Mouse (Mus musculus) CH12.LX (cell line): ENCODE measurements around the gene Brsk2. TPM values are rescaled to one million over a fixed set of nuclear protein-coding genes. Genes with fewer than 3 reads are reported as not detected.

Experiments used
- DNase-seq: peaks from one replicate; pipeline ENCODE4 v3.0.0-alpha.2; 2013; ENCODE audit errors: extremely low read depth
- H3K27ac ChIP-seq: 2 replicates; pipeline ENCODE4 v1.5.1; 2012; ENCODE audit warnings: low read depth, mild to moderate bottlenecking, control low read depth, moderate library complexity; ENCODE audit not compliant: insufficient read depth
- H3K27me3 ChIP-seq: replicated peaks from 2 replicates; pipeline ENCODE3; 2012; ENCODE audit warnings: inconsistent platforms
- H3K36me3 ChIP-seq, 2 experiments: replicated peaks in 1 of 2; 2 replicates each; pipeline versions ENCODE3 to v1.6.1; 2012; ENCODE audit warnings: inconsistent platforms in 1 of 2, low read length in 1 of 2, mild to moderate bottlenecking in 1 of 2, mixed read lengths in 1 of 2, moderate library complexity in 1 of 2; ENCODE audit not compliant: control insufficient read depth in 1 of 2, insufficient read depth in 1 of 2
- H3K4me1 ChIP-seq, 2 experiments: 2 replicates each; pipeline ENCODE4 v1.6.1; 2012; ENCODE audit warnings: inconsistent platforms in 1 of 2, moderate library complexity in 1 of 2; ENCODE audit not compliant: insufficient read depth in 2 of 2, control insufficient read depth in 1 of 2
- H3K4me2 ChIP-seq: 2 replicates; pipeline ENCODE4 v1.6.1; 2012; ENCODE audit warnings: low read depth, mild to moderate bottlenecking, control low read depth; ENCODE audit not compliant: poor library complexity, insufficient read depth, severe bottlenecking
- H3K4me3 ChIP-seq, 3 experiments: fragments of 150-350 bp in 1 of 3; sonication (generic) in 1 of 3; replicated peaks in 1 of 3; 2 replicates each; pipeline versions ENCODE3 to v1.5.1; 2011 to 2012; ENCODE audit warnings: low read depth in 2 of 3, low read length in 2 of 3, mild to moderate bottlenecking in 2 of 3, moderate library complexity in 2 of 3, control low read depth in 1 of 3, improper control_type of control experiment in 1 of 3, inconsistent platforms in 1 of 3, mixed read lengths in 1 of 3; ENCODE audit not compliant: poor library complexity in 1 of 3
- H3K79me2 ChIP-seq: replicated peaks from 2 replicates; pipeline ENCODE4 v1.6.1; 2012; ENCODE audit warnings: mild to moderate bottlenecking, moderate library complexity; ENCODE audit not compliant: control insufficient read depth, poor library complexity, insufficient read depth, severe bottlenecking; ENCODE audit errors: extremely low read depth
- H3K9ac ChIP-seq: 2 replicates; pipeline ENCODE4 v1.6.1; 2012; ENCODE audit warnings: low read depth, mild to moderate bottlenecking, control low read depth, moderate library complexity; ENCODE audit not compliant: insufficient read depth
- H3K9me3 ChIP-seq: replicated peaks from 2 replicates; pipeline ENCODE3; 2012; ENCODE audit warnings: low read length, inconsistent platforms, mixed read lengths
- BHLHE40 ChIP-seq: IDR thresholded peaks from 2 replicates; pipeline ENCODE4 v1.6.1; 2011; ENCODE audit warnings: mild to moderate bottlenecking, low read depth, low read length, improper control_type of control experiment
- CHD1 ChIP-seq: IDR thresholded peaks from 2 replicates; pipeline ENCODE4 v1.6.1; 2012; ENCODE audit warnings: low read depth, low read length, improper control_type of control experiment, inconsistent platforms
- CHD2 ChIP-seq: IDR thresholded peaks from 2 replicates; pipeline ENCODE4 v1.6.1; 2011; ENCODE audit warnings: low read length, improper control_type of control experiment
- CTCF ChIP-seq, 2 experiments: IDR thresholded peaks in 1 of 2; conservative IDR thresholded peaks in 1 of 2; 2 replicates each; pipeline ENCODE4 v1.5.1; 2011 to 2012; ENCODE audit warnings: low read depth in 2 of 2, low read length in 2 of 2, improper control_type of control experiment in 1 of 2, inconsistent platforms in 1 of 2, mild to moderate bottlenecking in 1 of 2, moderate library complexity in 1 of 2
- E2F4 ChIP-seq: IDR thresholded peaks from 2 replicates; pipeline ENCODE4 v1.6.1; 2011; ENCODE audit warnings: low read depth, low read length, improper control_type of control experiment; ENCODE audit not compliant: insufficient replicate concordance
- ELF1 ChIP-seq: IDR thresholded peaks from 2 replicates; pipeline ENCODE4 v1.6.1; 2014; ENCODE audit warnings: low read depth, mild to moderate bottlenecking, inconsistent platforms, low read length, improper control_type of control experiment
- GABPA ChIP-seq: IDR thresholded peaks from 2 replicates; pipeline ENCODE4 v1.6.1; 2012; ENCODE audit warnings: low read depth, low read length, improper control_type of control experiment, inconsistent platforms; ENCODE audit not compliant: insufficient replicate concordance
- HCFC1 ChIP-seq: IDR thresholded peaks from 2 replicates; pipeline ENCODE4 v1.6.1; 2012; ENCODE audit warnings: low read depth, mild to moderate bottlenecking, inconsistent platforms, low read length, improper control_type of control experiment
- IRF4 ChIP-seq: IDR thresholded peaks from 2 replicates; pipeline ENCODE4 v1.6.1; 2014; ENCODE audit warnings: low read depth, mild to moderate bottlenecking, inconsistent platforms, low read length, improper control_type of control experiment
- JUN ChIP-seq: IDR thresholded peaks from 2 replicates; pipeline ENCODE4 v1.6.1; 2011; ENCODE audit warnings: low read depth, mild to moderate bottlenecking, low read length, improper control_type of control experiment, moderate library complexity; ENCODE audit not compliant: insufficient read depth
- JUND ChIP-seq: conservative IDR thresholded peaks from 2 replicates; pipeline ENCODE4 v1.6.1; 2011; ENCODE audit warnings: low read depth, low read length, improper control_type of control experiment
- MAFK ChIP-seq: IDR thresholded peaks from 2 replicates; pipeline ENCODE4 v1.6.1; 2011; ENCODE audit warnings: low read length, improper control_type of control experiment; ENCODE audit not compliant: insufficient replicate concordance
- MAZ ChIP-seq: IDR thresholded peaks from 2 replicates; pipeline ENCODE4 v1.6.1; 2012; ENCODE audit warnings: low read depth, mild to moderate bottlenecking, inconsistent platforms, low read length, improper control_type of control experiment, moderate library complexity
- MEF2A ChIP-seq: IDR thresholded peaks from 2 replicates; pipeline ENCODE4 v1.6.1; 2014; ENCODE audit warnings: low read depth, mild to moderate bottlenecking, inconsistent platforms, low read length, improper control_type of control experiment, borderline replicate concordance
- MXI1 ChIP-seq: IDR thresholded peaks from 2 replicates; pipeline ENCODE4 v1.6.1; 2011; ENCODE audit warnings: mild to moderate bottlenecking, low read depth, low read length, improper control_type of control experiment
- MYC ChIP-seq: IDR thresholded peaks from 2 replicates; pipeline ENCODE4 v1.6.1; 2011; ENCODE audit warnings: low read depth, mild to moderate bottlenecking, improper control_type of control experiment, low read length
- NELFE ChIP-seq: IDR thresholded peaks from 2 replicates; pipeline ENCODE4 v1.6.1; 2011; ENCODE audit warnings: low read depth, low read length, improper control_type of control experiment
- PAX5 ChIP-seq: IDR thresholded peaks from 2 replicates; pipeline ENCODE4 v1.6.1; 2012; ENCODE audit warnings: low read length, inconsistent platforms, mixed read lengths
- POLR2AphosphoS2 ChIP-seq: IDR thresholded peaks from 2 replicates; pipeline ENCODE4 v1.6.1; 2011; ENCODE audit warnings: low read depth, low read length, improper control_type of control experiment
- RCOR1 ChIP-seq: conservative IDR thresholded peaks from 2 replicates; pipeline ENCODE4 v1.6.1; 2012; ENCODE audit warnings: low read depth, mild to moderate bottlenecking, inconsistent platforms, low read length, improper control_type of control experiment
- SIN3A ChIP-seq: IDR thresholded peaks from 2 replicates; pipeline ENCODE4 v1.6.1; 2012; ENCODE audit warnings: low read length, improper control_type of control experiment, inconsistent platforms
- TCF12 ChIP-seq: IDR thresholded peaks from 2 replicates; pipeline ENCODE4 v1.6.1; 2014; ENCODE audit warnings: low read depth, mild to moderate bottlenecking, inconsistent platforms, low read length, improper control_type of control experiment
- UBTF ChIP-seq: IDR thresholded peaks from 2 replicates; pipeline ENCODE4 v1.6.1; 2012; ENCODE audit warnings: low read depth, mild to moderate bottlenecking, inconsistent platforms, low read length, improper control_type of control experiment, moderate library complexity
- USF2 ChIP-seq: conservative IDR thresholded peaks from 2 replicates; pipeline ENCODE4 v1.6.1; 2011; ENCODE audit warnings: low read depth, low read length, improper control_type of control experiment
- ZC3H11A ChIP-seq: IDR thresholded peaks from 2 replicates; pipeline ENCODE4 v1.6.1; 2012; ENCODE audit warnings: low read depth, mild to moderate bottlenecking, inconsistent platforms, low read length, improper control_type of control experiment
- ZKSCAN1 ChIP-seq: IDR thresholded peaks from 2 replicates; pipeline ENCODE4 v1.6.1; 2012; ENCODE audit warnings: low read depth, inconsistent platforms, low read length, improper control_type of control experiment, borderline replicate concordance
- ZNF384 ChIP-seq: IDR thresholded peaks from 2 replicates; pipeline ENCODE4 v1.6.1; 2012; ENCODE audit warnings: low read depth, low read length, improper control_type of control experiment, inconsistent platforms
- dilution Hi-C: fragments of 300-500 bp; cut with MboI; formaldehyde crosslinking; loops from 2 replicates; pipeline ENCODE4 v1.14.3; 2020; ENCODE audit warnings: low sequenced_read_pairs; ENCODE audit not compliant: extremely low pct_unique_long_range_greater_than_20kb, extremely low pct_ligation_motif_present
- in situ Hi-C: fragments of 300-500 bp; cut with MboI; formaldehyde crosslinking; loops from 3 replicates; pipeline ENCODE4 v1.14.3; 2019; ENCODE audit warnings: low sequenced_read_pairs, low pct_ligation_motif_present, low pct_unique_long_range_greater_than_20kb, mixed read lengths
- polyA plus RNA-seq: library from polyadenylated mRNA; unstranded; fragments of >175 nt; gene quantifications from 2 replicates; pipeline ENCODE4 v1.2.1, GENCODE M21; 2012; ENCODE audit warnings: low read depth; ENCODE audit not compliant: insufficient read length
- total RNA-seq, 2 experiments: library from RNA; depleted of rRNA; stranded (reverse); fragments of 300-350 nt in 1 of 2; fragments of >200 nt in 1 of 2; gene quantifications; 2 replicates each; pipeline ENCODE4 v1.2.3; 2012 to 2014

Gene Brsk2
- total and polyA plus RNA-seq, 3 experiments, result 5.3 to 11.0 (median 10.9) TPM

DNA sequence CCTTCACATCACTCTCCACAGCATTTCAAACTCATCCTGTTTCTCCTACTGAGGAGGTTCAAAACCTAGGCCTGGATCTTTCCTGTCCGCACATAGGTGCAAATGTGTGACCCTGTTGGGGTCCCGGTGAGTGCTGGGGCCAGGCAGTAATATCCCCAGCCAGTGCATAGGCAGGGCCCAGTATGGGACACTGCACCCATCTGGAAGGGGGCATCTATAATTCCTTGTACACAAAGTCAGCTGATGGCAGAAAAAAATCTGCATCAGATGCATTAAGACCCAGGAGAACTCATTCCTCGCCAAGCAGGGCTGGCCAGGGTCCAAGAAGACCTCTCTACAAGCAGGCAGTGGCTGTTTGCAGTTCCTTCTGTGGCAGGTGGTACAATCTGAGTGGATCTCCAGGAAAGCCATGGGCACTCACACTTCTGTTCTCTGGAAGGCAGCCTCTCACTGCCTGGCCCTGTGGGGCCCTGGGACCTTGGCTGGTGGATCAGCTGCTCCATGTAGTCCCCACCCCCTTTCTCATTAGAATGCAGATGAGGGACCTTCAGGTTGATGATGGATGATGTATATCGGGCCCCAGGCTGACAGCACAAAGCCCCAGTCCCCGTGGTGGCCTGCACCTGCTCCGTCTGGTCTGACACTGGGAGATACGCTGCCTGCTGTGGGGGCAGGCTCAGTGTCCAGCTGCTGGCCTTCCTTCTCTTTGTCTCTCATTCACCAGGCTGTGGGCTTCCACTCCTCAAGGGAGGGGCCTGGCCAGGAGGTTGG lies 15.2 kb upstream of the Brsk2 start:
- H3K9me3 ChIP-seq, result no peaks in the 10 kb centered on the region
- dilution Hi-C loops, result no loop called here
- no peaks in the 10 kb centered on the region for H3K79me2 ChIP-seq
- in situ Hi-C loops, result no loop called here
- no peaks in the 10 kb centered on the region for H3K36me3 ChIP-seq
- no peak overlapping the region for H3K4me3 ChIP-seq
- peaks cover 92% of the 10 kb centered on the region for H3K27me3 ChIP-seq
- TF ChIP-seq JUN, result no peak
- no peak for TF ChIP-seq ZC3H11A
- no peak for TF ChIP-seq MAZ
- TF ChIP-seq SIN3A, result no peak
- no peak for TF ChIP-seq TCF12
- TF ChIP-seq ELF1, result no peak
- TF ChIP-seq JUND, result no peak
- no peak for TF ChIP-seq CTCF (conservative IDR thresholded peaks at IDR 0.05 in 1 of 2, IDR thresholded peaks at IDR 0.05 in 1 of 2; ENCODE audit: low read depth in 2 of 2, low read length in 2 of 2)
- no peak for TF ChIP-seq MYC
- no peak for TF ChIP-seq MXI1
- TF ChIP-seq NELFE, result no peak
- no peak for TF ChIP-seq GABPA
- TF ChIP-seq E2F4, result no peak
- no peak for TF ChIP-seq CHD2
- no peak for TF ChIP-seq HCFC1
- no peak for TF ChIP-seq PAX5
- no peak for TF ChIP-seq ZKSCAN1
- TF ChIP-seq BHLHE40, result no peak
- no peak for TF ChIP-seq MAFK
- no peak overlapping the region for H3K27ac ChIP-seq
- no peak overlapping the region for H3K9ac ChIP-seq
- H3K4me1 ChIP-seq, result no peaks in the 10 kb centered on the region
- no peak overlapping the region for H3K4me2 ChIP-seq
- no peak for DNase-seq

DNA sequence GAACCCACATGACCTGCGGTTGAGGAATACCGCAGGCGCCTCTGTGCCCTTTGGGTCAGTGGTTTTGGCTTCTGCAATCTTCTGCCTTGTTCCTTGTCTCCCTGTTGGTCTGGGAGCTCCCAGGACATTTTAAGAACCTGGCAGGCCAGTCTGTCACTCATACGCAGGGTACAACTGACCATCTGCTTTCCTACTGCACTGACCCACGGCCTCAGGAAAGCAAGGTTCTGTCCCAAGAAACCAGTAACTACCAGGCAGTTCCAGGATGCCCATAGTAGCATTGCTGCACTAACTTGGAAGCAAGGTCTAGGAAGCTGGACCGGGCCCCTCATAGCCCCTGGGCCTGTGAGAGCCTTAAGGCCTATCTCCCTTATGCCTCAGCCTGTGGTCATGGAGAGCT lies 14.6 kb upstream of the Brsk2 start:
- dilution Hi-C loops, result no loop called here
- no peak overlapping the region for H3K27ac ChIP-seq
- H3K79me2 ChIP-seq, result no peaks in the 10 kb centered on the region
- DNase-seq, result no peak
- no peaks in the 10 kb centered on the region for H3K9me3 ChIP-seq
- no peak overlapping the region for H3K4me2 ChIP-seq
- in situ Hi-C loops, result no loop called here
- peaks cover 93% of the 10 kb centered on the region for H3K27me3 ChIP-seq
- H3K4me1 ChIP-seq, result no peaks in the 10 kb centered on the region
- H3K4me3 ChIP-seq, result no peak overlapping the region
- H3K36me3 ChIP-seq, result no peaks in the 10 kb centered on the region
- no peak overlapping the region for H3K9ac ChIP-seq
- TF ChIP-seq CTCF (conservative IDR thresholded peaks at IDR 0.05 in 1 of 2, IDR thresholded peaks at IDR 0.05 in 1 of 2; ENCODE audit: low read depth in 2 of 2, low read length in 2 of 2) (no peak), MEF2A (no peak), CHD2 (no peak), JUN (no peak), IRF4 (no peak), TCF12 (no peak), RCOR1 (no peak), POLR2AphosphoS2 (no peak), CHD1 (no peak), ZKSCAN1 (no peak), JUND (no peak), USF2 (no peak), MXI1 (no peak), ZNF384 (no peak), UBTF (no peak), MYC (no peak), E2F4 (no peak)
